Mouse (Mus musculus): Measurements from ENCODE around the gene Rhox2e.
"Not testable (repeated sequence)": the region's sequence is repeated elsewhere in the genome, so short reads cannot be mapped to it uniquely, and the experiment has no call there.

The Rhox2e gene

DNA sequence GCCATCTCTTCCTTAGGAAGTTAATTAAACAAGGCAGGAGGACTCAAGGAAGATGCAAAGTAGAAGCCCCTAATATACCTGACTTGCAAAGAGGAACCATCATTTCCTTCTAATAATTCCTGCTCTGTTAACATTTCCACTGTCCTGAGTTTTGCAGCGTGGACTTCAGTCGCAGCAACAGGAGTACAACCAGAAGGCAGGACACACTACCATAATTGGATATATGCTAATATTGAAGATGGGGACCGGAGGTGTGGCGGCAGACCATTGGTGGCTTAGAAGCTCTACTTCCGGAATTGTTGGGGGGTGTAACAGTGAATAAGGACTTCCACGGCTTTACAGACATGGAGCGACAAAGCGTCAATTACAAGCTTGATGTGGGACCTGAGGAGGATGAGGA, at the start of gene Rhox2e:
Rhox2e (plus strand) TSS at position 301 of the 400 bp plus-strand sequence.
- not testable (repeated sequence) for DNase-seq (ENCODE audit: low read depth, low spot score)

GRCm38 (mm10) chrX:37514059-37514458, 16.2 kb upstream of the Rhox2e start, which contains the start of gene Rhox4d:
TSS of gene Rhox4d (plus strand) at chrX:37514359.
- DNase-seq (ENCODE audit: low read depth, low spot score) = not testable (repeated sequence)

GRCm38 (mm10) chrX:37541719-37542118, 11.5 kb downstream of the Rhox2e start, which contains the start of gene Rhox3e:
TSS of gene Rhox3e (plus strand) at chrX:37542019.
- not testable (repeated sequence) for DNase-seq (ENCODE audit: low read depth, low spot score)

DNA sequence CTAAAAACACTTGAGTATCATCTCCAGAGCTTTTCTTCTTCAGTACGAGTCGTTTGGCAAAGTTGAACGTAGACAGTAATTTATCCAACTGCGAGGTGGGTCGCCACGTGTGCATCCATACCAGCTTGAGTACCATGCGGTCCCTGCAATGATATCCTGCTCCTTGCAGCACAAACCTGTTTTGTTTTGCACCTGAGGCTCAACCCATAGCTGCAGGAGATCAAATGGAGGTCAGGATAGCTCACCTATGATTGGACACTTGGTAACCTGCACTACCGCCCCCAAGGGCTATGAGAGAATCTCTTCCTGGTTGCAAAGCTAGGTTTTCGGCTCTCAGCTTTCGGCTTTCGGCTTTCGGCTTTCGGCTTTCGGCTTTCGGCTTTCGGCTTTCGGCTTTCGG, 26.9 kb downstream of the Rhox2e start, which contains the start of gene Rhox4e:
Rhox4e (plus strand) TSS at position 301 of the 400 bp plus-strand sequence.
- DNase-seq (ENCODE audit: low read depth, low spot score) = not testable (repeated sequence)

GRCm38 (mm10) chrX:37571105-37571504, 40.9 kb downstream of the Rhox2e start, which contains the start of gene Rhox2f:
TSS of gene Rhox2f (plus strand) at chrX:37571405.
- not testable (repeated sequence) for DNase-seq (ENCODE audit: low read depth, low spot score)

DNA sequence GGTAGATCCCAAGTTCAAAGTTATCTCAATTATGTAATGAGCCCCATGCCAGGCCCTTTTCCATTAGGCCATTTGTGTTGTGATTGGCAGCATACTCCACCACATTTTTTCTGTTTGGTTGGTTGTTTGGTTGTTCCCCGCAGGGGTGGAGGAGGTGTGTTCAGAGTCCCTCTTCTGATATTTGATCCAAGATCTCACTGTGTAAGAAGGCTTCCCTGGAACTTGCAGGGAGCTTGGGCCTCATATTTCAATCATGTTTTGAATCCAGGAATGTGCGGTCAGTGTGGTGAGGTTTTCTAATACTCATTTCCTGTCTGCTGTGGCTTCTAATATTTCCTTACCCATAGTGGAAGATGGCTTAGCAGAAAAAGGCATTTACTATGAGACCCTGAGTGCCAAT, 42.4 kb downstream of the Rhox2e start:
- not testable (repeated sequence) for DNase-seq (ENCODE audit: low read depth, low spot score)

GRCm38 (mm10) chrX:37580692-37581091, 50.4 kb downstream of the Rhox2e start, which contains the start of gene Rhox3f:
TSS of gene Rhox3f (plus strand) at chrX:37580992.
- DNase-seq (ENCODE audit: low read depth, low spot score) = not testable (repeated sequence)

Measured in skeletal muscle tissue, adult 2 months (tissue).